Mouse (Mus musculus): Measurements from ENCODE around the gene Caprin1.

DNA sequence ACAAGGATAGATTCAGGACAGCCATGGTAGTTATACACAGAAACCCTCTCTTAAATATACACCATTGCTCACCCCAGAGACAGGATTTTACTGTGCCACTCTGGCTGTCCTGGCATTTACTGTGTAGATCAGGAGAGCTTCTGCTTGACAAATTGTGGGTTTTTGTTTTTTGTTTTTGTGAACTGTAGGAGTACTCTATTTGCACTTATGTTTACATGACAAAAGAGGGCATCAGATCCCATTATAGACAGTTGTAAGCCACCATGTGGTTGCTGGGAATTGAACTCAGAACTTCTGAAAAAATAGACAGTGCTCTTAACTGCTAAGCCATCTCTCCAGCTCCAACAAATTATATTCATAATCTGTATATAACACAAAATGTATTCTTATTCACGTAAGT lies 5.4 kb downstream of the Caprin1 start:
- TF ChIP-seq EP300 (IDR thresholded peaks at IDR 0.05; ENCODE audit: low read depth): no peak
- TF ChIP-seq CTCF (IDR thresholded peaks at IDR 0.05; ENCODE audit: low read depth): no peak

Measured in heart, postnatal 0 days (tissue).